Mouse (Mus musculus) limb, embryonic 15.5 days (tissue): ENCODE measurements at regions not wholly inside any gene's neighbourhood (a gene's known extent, or its start where the extent isn't known, plus 50 kb on each side); places are given as distances from the start of the nearest gene placed in this dataset.

Experiments used
- ATAC-seq: fragments of 200-750 bp; cut with Nextera tagmentation; 2 replicates; pipeline ENCODE4 v1.8.0; 2017; ENCODE audit warnings: low read depth, moderate TSS enrichment; ENCODE audit not compliant: insufficient number of reproducible peaks, low FRiP score, low TSS enrichment
- H3K27ac ChIP-seq: fragments of 300-500 bp; sonication (generic); 2 replicates; pipeline ENCODE4 v1.5.1; 2015; ENCODE audit warnings: moderate library complexity, mild to moderate bottlenecking, inconsistent platforms
- H3K27me3 ChIP-seq: fragments of 300-500 bp; sonication (generic); 2 replicates; pipeline ENCODE4 v1.6.1; 2015; ENCODE audit warnings: inconsistent platforms
- H3K36me3 ChIP-seq: fragments of 300-500 bp; sonication (generic); 2 replicates; pipeline ENCODE4 v1.6.1; 2015; ENCODE audit warnings: inconsistent platforms
- H3K4me1 ChIP-seq: fragments of 300-500 bp; sonication (generic); 2 replicates; pipeline ENCODE4 v1.6.1; 2015; ENCODE audit warnings: inconsistent platforms
- H3K4me2 ChIP-seq: fragments of 300-500 bp; sonication (generic); 2 replicates; pipeline ENCODE4 v1.6.1; 2015; ENCODE audit warnings: mild to moderate bottlenecking, inconsistent platforms
- H3K4me3 ChIP-seq: fragments of 300-500 bp; sonication (generic); 2 replicates; pipeline ENCODE4 v1.5.1; 2015; ENCODE audit warnings: mild to moderate bottlenecking, inconsistent platforms
- H3K9ac ChIP-seq: fragments of 300-500 bp; sonication (generic); 2 replicates; pipeline ENCODE4 v1.6.1; 2015; ENCODE audit warnings: inconsistent platforms
- H3K9me3 ChIP-seq: fragments of 300-500 bp; sonication (generic); 2 replicates; pipeline ENCODE4 v1.6.1; 2016; ENCODE audit warnings: inconsistent platforms
- WGBS: fragments of 180-500 bp; shearing (Covaris S2); methylation state at CpG from one replicate; pipeline ENCODE4 v1.1.7; 2015; 5-methylcytosine and 5-hydroxymethylcytosine counted together

- WGBS, result 89% methylated on average over 2 of the region's 2 CpGs
- H3K27me3 ChIP-seq, result no peaks in the 10 kb centered on the region
Measured at GRCm38 (mm10) chr10:17011876-17012275, 711.1 kb upstream of the Cited2 start.

GRCm38 (mm10) chr10:17012541-17012975 is 710.5 kb upstream of the Cited2 start:
- Histone ChIP-seq H3K4me2 (no peak overlapping the region), H3K9ac (no peak overlapping the region), H3K27ac (no peak overlapping the region), H3K4me1 (no peaks in the 10 kb centered on the region), H3K4me3 (no peak overlapping the region), H3K9me3 (no peaks in the 10 kb centered on the region), H3K27me3 (no peaks in the 10 kb centered on the region), H3K36me3 (no peaks in the 10 kb centered on the region)
- no peak for ATAC-seq
- 42% methylated on average over 3 of the region's 3 CpGs for WGBS

More at GRCm38 (mm10) chr10:17011876-17012275, 711.1 kb upstream of the Cited2 start:
- no peaks in the 10 kb centered on the region for H3K4me1 ChIP-seq
- H3K36me3 ChIP-seq, result no peaks in the 10 kb centered on the region
- no peak overlapping the region for H3K4me2 ChIP-seq
- no peak overlapping the region for H3K4me3 ChIP-seq
- H3K27ac ChIP-seq, result no peak overlapping the region
- no peak overlapping the region for H3K9ac ChIP-seq
- no peaks in the 10 kb centered on the region for H3K9me3 ChIP-seq
- no peak for ATAC-seq

DNA sequence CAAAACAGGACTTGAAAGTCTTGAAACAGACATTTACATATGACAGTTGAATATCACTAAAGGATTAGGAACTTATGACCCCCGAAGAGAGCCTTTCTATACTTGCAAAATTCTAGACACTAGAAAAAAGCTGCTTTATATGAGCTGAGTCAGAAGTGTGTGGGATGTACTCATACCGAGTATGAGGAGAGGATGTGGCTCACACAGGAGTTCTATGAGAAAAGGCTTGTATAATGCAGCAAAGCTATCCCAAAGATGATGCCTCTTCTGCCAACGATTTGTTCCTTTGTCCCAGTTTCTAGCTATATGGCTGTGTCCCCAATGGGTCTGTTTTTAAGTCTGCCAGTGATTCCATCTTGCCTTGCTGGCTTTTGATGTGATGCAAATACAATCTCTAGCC is 708.2 kb upstream of the Cited2 start:
- Histone ChIP-seq H3K9ac (no peak overlapping the region), H3K27me3 (no peaks in the 10 kb centered on the region), H3K9me3 (no peaks in the 10 kb centered on the region), H3K4me1 (no peaks in the 10 kb centered on the region), H3K4me2 (no peak overlapping the region), H3K27ac (no peak overlapping the region), H3K36me3 (no peaks in the 10 kb centered on the region), H3K4me3 (no peak overlapping the region)
- ATAC-seq, result no peak
- 83% methylated on average over 3 of the region's 3 CpGs for WGBS

DNA sequence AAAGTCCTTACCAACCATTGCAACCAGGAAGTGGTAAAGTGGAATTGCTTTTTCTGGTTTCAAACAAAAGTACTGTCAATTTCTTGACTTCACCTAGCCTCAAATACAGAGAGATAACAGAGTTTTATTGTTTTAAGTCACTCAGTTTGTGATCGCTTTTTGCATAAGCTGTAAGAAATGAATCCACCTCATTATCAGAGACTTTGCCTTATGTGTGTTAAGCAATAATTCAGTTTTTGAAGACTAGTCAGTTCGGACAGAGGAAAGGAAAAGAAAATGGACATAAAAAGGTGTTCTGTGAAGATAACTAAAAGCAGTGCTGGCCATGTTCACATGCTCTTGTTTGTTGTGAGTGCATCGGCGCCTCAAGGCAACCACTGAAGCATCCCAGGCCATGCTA is 706.2 kb upstream of the Cited2 start:
- Histone ChIP-seq H3K4me1 (no peaks in the 10 kb centered on the region), H3K36me3 (no peaks in the 10 kb centered on the region), H3K4me2 (no peak overlapping the region), H3K9me3 (no peaks in the 10 kb centered on the region), H3K9ac (no peak overlapping the region), H3K4me3 (no peak overlapping the region), H3K27ac (no peak overlapping the region), H3K27me3 (no peaks in the 10 kb centered on the region)
- WGBS, result 86% methylated on average over 4 of the region's 4 CpGs
- ATAC-seq, result no peak

GRCm38 (mm10) chr10:17022216-17023158 is 700.5 kb upstream of the Cited2 start:
- Histone ChIP-seq H3K9me3 (no peaks in the 10 kb centered on the region), H3K4me2 (no peak overlapping the region), H3K27me3 (no peaks in the 10 kb centered on the region), H3K4me1 (no peaks in the 10 kb centered on the region), H3K36me3 (no peaks in the 10 kb centered on the region), H3K4me3 (no peak overlapping the region), H3K27ac (no peak overlapping the region), H3K9ac (no peak overlapping the region)
- no peak for ATAC-seq
- 78% methylated on average over 5 of the region's 5 CpGs for WGBS

DNA sequence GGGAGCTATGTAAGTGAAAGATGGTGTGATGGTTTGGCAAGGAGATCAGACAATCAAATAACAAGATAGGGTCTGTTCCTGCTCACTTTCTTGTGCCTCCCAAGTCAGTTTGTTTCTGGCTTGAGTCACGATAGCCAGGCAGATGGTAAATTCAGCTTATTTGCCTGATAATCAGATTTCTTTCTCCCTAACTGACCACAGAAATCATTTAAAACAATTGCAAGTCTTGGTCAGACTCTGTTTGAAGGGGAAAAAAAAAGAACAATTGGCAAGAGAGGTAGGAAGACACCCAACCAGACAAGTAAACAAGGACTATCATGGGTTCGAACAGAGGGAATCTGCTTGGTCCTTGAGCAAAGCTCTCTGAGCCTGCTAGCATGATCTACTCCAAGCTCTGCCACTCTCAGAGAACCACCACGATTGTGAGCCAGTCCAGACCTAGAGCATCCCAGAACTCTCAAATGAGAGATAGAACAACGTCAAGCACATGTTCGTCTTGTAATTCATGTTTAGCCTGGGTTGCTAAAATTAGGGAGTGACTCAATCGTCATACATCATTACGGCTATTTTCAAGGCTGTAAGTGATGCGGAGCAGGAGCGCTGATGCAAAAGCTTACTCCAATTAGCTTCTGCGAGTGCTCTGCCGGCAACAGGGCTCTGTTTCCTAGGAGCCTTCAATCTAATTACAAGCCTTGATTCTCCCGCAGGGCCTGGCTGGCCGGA is 699.3 kb upstream of the Cited2 start:
- Histone ChIP-seq H3K27ac (no peak overlapping the region), H3K4me3 (no peak overlapping the region), H3K36me3 (no peaks in the 10 kb centered on the region), H3K9me3 (no peaks in the 10 kb centered on the region), H3K27me3 (no peaks in the 10 kb centered on the region), H3K4me2 (no peak overlapping the region), H3K4me1 (no peaks in the 10 kb centered on the region), H3K9ac (no peak overlapping the region)
- 49% methylated on average over 13 of the region's 13 CpGs for WGBS
- no peak for ATAC-seq

- Histone ChIP-seq H3K4me1 (no peaks in the 10 kb centered on the region), H3K27me3 (no peaks in the 10 kb centered on the region), H3K9me3 (no peaks in the 10 kb centered on the region), H3K9ac (no peak overlapping the region), H3K27ac (no peak overlapping the region), H3K4me2 (no peak overlapping the region), H3K36me3 (no peaks in the 10 kb centered on the region), H3K4me3 (no peak overlapping the region)
- WGBS, result 65% methylated on average over 1 of the region's 1 CpGs
- ATAC-seq, result no peak
Measured at GRCm38 (mm10) chr10:17024294-17024665, 698.7 kb upstream of the Cited2 start.

GRCm38 (mm10) chr10:17034892-17035775 is 687.9 kb upstream of the Cited2 start:
- ATAC-seq, result no peak
- no peak overlapping the region for H3K9ac ChIP-seq
- H3K27ac ChIP-seq, result no peak overlapping the region
- WGBS, result 84% methylated on average over 2 of the region's 2 CpGs
- H3K9me3 ChIP-seq, result no peaks in the 10 kb centered on the region
- H3K4me2 ChIP-seq, result no peak overlapping the region
- no peaks in the 10 kb centered on the region for H3K36me3 ChIP-seq
- no peaks in the 10 kb centered on the region for H3K27me3 ChIP-seq
- no peak overlapping the region for H3K4me3 ChIP-seq
- no peaks in the 10 kb centered on the region for H3K4me1 ChIP-seq

GRCm38 (mm10) chr10:17038259-17039043 is 684.6 kb upstream of the Cited2 start:
- Histone ChIP-seq H3K4me2 (no peak overlapping the region), H3K27ac (no peak overlapping the region), H3K4me3 (no peak overlapping the region), H3K9ac (no peak overlapping the region), H3K9me3 (no peaks in the 10 kb centered on the region), H3K4me1 (0 out of 2 replicates have a peak, but pooled peaks cover 4% of the 10 kb centered on the region), H3K36me3 (no peaks in the 10 kb centered on the region), H3K27me3 (no peaks in the 10 kb centered on the region)
- WGBS, result 65% methylated on average over 11 of the region's 11 CpGs
- no peak for ATAC-seq

- WGBS, result 89% methylated on average over 1 of the region's 1 CpGs
- Histone ChIP-seq H3K4me3 (no peak overlapping the region), H3K36me3 (no peaks in the 10 kb centered on the region), H3K9ac (no peak overlapping the region), H3K9me3 (no peaks in the 10 kb centered on the region), H3K4me1 (0 out of 2 replicates have a peak, but pooled peaks cover 4% of the 10 kb centered on the region), H3K4me2 (no peak overlapping the region), H3K27ac (no peak overlapping the region), H3K27me3 (no peaks in the 10 kb centered on the region)
- no peak for ATAC-seq
Measured at GRCm38 (mm10) chr10:17042090-17042489, 680.9 kb upstream of the Cited2 start.

DNA sequence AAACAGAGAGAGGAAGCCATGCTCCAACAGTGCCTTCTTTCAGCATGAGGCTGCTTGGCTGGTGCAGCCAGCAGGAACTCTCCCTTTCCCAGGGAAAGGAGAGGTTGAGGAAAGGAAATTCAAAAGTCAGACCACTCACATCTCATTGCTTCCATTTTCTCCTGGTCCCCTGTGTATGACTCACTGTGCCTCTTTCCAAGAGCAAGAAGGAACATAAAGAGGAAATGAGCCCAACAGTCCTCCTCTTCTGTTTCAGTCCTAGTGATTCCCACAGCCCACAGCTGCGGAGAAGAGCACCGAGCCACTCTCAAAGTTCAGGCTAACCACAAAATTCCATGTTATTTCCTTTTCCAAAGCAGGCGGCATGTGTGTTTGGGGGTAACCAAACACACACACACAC is 680.0 kb upstream of the Cited2 start:
- 53% methylated on average over 3 of the region's 3 CpGs for WGBS
- no peak overlapping the region for H3K9ac ChIP-seq
- no peak overlapping the region for H3K4me3 ChIP-seq
- no peaks in the 10 kb centered on the region for H3K9me3 ChIP-seq
- no peak overlapping the region for H3K4me2 ChIP-seq
- H3K27me3 ChIP-seq, result no peaks in the 10 kb centered on the region
- ATAC-seq, result no peak
- no peak overlapping the region for H3K27ac ChIP-seq
- 0 out of 2 replicates have a peak, but pooled peaks cover 4% of the 10 kb centered on the region for H3K4me1 ChIP-seq
- no peaks in the 10 kb centered on the region for H3K36me3 ChIP-seq
